Mouse (Mus musculus): ENCODE measurements around the gene Fam181a.
A peak's percentile ranks its signal among the peaks of the same experiment; 100 is the strongest.

Gene Fam181a

DNA sequence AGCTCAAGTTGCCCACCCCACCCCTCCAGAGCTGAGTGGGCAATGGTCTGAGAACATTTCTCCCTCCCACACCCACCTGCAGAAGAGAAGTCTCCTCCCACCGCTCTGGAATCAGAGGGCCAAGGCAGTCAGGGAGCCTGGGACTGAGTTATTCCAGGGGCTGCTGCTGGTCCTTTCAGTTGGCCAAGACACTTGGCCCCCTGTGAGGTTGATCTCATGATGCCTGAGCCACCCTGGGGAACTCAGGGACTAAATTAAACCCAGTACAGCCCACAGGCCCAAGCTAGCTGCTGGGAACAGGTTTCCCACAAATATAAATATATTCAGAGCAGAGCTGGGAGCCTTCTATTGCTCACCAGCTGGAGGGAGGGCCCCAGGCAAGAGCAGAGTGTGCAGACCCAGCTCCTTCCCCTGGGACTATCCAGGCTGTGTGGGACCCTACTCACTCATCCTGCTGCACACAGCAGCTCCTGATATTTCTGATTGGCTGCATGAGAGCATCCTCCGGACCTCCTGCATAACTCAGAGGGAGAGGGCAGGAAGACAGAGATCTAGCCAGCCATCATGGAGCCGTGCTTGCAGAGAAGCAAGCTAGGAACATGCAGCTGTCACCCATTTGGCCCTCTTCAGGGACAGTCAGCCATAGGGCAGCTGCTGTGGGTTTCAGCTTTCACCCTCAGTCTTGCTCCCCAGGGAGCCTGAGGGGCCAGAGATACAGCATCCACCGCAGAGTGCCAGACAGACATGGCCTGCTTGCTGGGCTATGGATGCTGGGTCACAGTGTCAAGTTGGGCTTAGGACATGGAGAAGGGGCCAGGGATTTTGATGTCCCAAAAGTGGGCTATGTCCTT lies 48.4 kb downstream of the Fam181a start:
- DNase-seq, result peak; percentile 97

DNA sequence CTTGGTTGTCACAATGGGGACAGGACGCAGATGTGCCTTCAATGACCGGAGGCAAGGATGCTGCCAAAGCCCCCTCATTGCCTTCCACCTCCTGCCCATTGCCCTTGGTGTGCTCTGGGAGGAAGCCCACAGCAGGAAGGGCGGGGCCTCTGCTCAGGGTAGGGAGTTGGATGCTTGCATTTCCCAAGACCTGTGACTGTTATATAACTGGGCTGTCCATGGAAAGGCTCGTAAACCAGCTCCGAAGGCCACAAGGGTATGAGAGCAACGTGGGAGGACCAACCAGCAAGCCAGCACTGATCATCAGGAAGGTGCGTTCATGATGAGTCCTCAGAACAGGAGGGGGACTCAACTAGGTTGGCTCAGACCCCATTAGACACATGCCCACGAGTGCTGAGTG lies 50.0 kb downstream of the Fam181a start:
- no peak for DNase-seq

DNA sequence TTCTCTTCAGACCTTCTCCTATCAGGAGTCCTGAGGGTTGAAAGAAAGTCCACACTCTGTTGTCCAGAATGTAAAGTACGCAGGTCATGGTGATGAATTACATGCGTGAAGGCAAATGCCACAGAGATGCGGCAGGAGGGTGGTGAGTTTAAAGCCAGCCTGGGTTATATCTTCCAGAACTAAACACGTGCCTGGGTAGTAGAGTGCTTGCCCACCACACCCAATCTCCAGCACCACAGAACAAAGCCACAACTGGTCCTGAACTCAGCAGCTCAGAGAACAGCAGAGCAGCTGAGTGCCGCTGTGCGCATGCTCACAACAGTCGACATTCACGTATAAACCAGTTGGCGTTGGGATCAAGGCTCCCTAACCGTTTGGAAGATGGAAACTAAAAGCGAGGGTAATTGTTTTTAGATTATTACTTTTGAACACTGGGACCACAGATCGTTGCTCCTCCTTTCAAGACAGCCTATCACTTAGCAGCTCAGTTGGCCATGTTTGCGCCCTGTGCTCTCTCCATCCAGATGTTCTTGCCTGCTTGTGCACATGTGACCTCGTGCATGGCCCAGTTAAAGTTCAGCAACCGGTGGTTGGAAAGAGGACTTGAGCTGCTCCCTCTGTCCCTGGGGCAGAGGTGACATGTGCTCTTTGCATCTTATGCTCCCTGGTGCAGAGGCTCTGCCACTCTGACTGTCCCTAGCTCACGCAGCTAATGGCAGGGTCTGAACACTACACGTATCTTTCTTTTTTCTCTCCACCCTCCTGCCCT lies 50.9 kb downstream of the Fam181a start:
- peak; percentile 98 for DNase-seq

DNA sequence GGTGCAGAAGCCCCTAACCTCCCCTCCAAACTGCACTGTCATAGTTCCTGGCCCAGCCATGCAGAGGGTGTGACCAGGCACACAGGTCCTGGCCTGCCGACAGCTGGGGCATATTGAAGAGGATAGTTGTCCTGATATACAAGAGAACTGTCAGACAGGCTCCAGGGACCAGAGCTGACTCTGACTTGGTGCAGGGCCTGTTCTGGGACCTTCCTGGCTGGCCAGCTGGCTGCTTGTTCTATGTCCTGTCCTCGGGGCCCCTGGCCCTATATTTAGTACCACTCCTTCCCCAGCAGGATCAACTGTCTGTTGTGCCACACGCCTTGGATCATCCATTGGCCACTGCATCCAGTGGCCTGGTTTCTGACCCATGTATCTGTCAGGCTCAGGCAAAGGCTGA lies 51.6 kb downstream of the Fam181a start:
- peak; percentile 99 for DNase-seq

All from heart, adult 11 months (tissue).